Mouse (Mus musculus) heart, adult 18-20 months (tissue): ENCODE data around the gene Pomgnt2. TPM values are rescaled to one million over a fixed set of nuclear protein-coding genes. Genes with fewer than 3 reads are reported as not detected.
A peak's percentile ranks its signal among the peaks of the same experiment; 100 is the strongest.

Experiments
- DNase-seq, 2 experiments: peaks; one replicate each; pipeline ENCODE4 v3.0.0; 2021 to 2022; ENCODE audit warnings: mixed read lengths in 1 of 2
- total RNA-seq, 2 experiments: library from RNA; stranded (reverse); gene quantifications; 2 replicates each; pipeline ENCODE4 v1.2.3; 2021

Pomgnt2 gene
- total RNA-seq, 2 experiments from 2014 or later, result 14.7 to 16.6 TPM

GRCm38 (mm10) chr9:121969841-121970381 is 27.0 kb downstream of the Pomgnt2 start:
- DNase-seq, result no peak

DNA sequence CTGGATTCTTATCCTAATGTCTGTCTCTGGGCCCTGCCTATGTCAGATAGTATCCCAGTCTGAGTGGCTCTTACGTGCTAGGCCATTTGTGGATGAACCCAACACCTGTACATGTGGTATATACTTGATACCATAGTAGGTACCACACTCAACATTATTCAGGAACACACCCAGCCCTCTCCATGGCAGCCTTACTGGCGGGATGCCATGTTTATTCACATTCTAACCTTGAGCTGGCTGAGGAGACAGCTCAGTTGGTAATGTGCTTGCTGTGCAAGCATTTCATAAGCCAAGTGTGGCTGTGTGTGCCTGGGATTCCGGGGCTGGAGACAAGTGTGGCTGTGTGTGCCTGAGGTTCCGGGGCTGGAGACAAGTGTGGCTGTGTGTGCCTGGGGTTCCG is 28.7 kb downstream of the Pomgnt2 start:
- no peak for DNase-seq

DNA sequence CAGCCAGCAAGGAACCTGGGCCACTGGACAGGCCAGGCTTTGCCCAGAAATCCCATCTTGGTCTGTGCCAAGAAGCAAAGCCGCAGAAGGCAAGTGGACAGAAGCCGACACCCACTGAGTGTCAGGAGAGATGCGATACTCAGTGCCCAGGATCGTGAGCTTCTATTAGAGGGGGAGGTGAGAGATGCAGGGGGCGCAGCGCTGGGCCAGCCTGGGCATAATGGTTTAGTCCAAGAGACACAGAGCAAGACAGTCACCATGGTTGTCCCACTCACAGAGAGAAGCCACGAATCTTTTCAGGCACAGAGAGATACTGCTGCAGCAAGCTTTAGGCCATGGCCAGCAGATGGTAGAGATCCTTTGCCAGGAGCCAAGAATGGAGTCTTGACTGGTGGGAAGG is 32.0 kb downstream of the Pomgnt2 start:
- DNase-seq, result no peak

- DNase-seq, result peak; percentile 35 to 37
Observed at GRCm38 (mm10) chr9:121959966-121960635, 36.8 kb downstream of the Pomgnt2 start.

DNA sequence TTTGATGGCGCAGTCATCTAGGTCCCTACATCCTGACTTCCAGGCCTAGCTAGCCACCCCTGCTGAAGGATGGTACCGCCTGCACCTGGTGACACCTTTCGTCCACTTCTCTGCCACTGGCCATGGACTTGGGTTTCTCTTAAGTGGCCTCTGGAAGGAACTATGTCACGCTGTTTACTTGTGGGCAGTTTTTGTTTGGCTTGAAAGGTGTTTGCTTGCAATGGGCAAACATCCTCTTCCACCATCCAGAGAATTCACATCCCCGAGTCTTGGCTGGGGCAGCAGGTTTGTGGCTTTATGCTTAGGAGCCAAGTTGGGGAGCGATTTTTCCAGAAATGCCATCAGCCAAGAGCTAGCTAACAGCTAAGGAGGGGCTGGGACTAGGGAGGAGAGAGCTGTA is 44.3 kb downstream of the Pomgnt2 start:
- DNase-seq, result no peak

- DNase-seq, result no peak
Observed at GRCm38 (mm10) chr9:121951114-121951423, 45.8 kb downstream of the Pomgnt2 start.

- peak; percentile 79 to 84 for DNase-seq
Observed at GRCm38 (mm10) chr9:121950418-121951113, 46.3 kb downstream of the Pomgnt2 start, which contains the start of gene Fam198a. Gene Fam198a (plus strand): TSS chr9:121950988.

DNA sequence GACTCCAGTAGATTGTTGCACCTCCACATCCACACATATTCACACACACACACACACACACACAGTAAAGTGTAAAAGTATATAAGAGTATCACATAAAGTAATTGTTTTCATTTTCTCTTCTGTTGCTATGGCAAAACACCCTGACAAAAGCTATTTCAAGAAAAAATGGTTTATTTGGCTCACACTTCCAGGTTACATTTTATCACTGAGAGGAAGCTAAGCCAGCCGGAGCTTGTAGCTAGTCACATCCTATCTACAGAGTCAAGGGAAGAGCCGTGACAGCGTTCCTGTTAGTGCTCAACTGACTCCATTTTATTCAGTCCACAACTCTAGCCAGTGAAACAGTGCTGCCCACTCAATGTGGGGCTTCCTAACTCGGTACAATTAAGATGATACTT is 48.5 kb downstream of the Pomgnt2 start:
- DNase-seq, result no peak

- peak; percentile 56 to 85 for DNase-seq
Observed at GRCm38 (mm10) chr9:121947784-121948183, 49.1 kb downstream of the Pomgnt2 start.

DNA sequence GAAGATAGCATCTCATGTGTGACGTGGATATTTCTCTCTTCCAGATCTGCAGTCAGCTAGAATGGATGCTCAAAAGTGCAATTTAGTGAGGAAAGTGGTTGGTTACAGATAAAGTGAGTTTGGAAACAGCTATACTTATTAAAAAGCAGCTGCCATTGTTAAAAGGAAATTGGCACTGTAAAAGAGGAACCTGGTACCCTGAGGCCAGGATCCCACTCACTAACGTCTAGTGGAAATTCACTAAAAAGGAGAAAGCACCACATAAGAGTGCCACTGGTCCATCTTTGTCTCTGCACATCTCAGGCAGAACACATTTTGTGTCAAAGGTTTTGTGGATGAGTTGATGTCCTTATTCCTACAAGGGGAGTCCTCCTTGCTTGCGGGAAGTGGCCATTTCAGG is 53.3 kb downstream of the Pomgnt2 start:
- DNase-seq, result no peak

- peak in 1 of 2 experiments; percentile 14 for DNase-seq
Observed at GRCm38 (mm10) chr9:121943005-121943404, 53.9 kb downstream of the Pomgnt2 start.

DNA sequence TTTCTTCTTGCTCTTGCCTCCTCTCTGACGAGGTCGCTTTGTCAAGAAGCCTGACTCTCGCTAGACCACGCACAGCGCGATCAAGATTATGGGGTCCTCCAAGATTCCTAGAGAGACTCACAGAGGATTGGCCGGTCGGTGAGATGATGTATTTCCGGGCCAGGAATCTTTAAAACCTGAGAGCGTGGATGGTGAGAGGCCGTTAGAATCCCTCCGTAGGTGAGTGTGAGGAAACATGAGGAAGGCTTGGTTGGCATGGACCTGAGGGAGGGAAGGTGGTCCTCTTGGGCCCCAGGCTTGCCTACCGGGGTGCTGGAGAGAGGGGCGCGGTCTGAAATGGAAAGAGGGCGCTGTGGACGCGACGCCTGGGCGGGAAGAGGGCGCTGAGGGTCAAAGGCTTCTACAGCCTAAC is 59.0 kb downstream of the Pomgnt2 start:
- no peak for DNase-seq

GRCm38 (mm10) chr9:121937451-121937864 is 59.5 kb downstream of the Pomgnt2 start:
- DNase-seq, result no peak

DNA sequence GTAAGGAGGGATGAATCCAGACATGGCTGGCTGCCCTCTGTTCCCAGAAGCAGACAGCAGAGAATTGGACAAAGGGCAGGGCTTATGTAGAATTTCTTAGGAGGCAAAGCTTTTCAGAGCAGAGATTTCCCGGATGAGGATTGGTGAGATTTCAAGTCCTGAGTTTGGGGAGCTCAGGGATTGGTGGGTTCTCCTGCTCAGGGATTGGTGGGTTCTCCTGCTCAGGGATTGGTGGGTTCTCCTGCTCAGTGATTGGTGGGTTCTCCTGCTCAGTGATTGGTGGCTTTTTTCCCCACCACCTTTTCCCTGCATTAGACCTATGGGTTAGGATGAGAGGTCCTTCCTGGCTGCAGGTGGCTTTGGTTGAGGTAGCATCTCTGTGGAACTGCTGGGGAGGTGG is 60.0 kb downstream of the Pomgnt2 start:
- no peak for DNase-seq

GRCm38 (mm10) chr9:121934856-121935255 is 62.1 kb downstream of the Pomgnt2 start:
- DNase-seq, result no peak

Other genes starting within 250 kb of the Pomgnt2 start
- 100 to 1,000 TPM; 108 to 109 TPM for gene Zfp651, start 237.8 kb downstream of the Pomgnt2 start, total RNA-seq
- 10 to 100 TPM; 17.8 to 20.5 TPM for gene Klhl40, start 219.5 kb downstream of the Pomgnt2 start, total RNA-seq
- 100 to 1,000 TPM in 1 of 2 experiments, 10 to 100 TPM in 1; 95.1 to 119 TPM for gene Hhatl, start 204.6 kb downstream of the Pomgnt2 start, total RNA-seq
- under 1 TPM in 1 of 2 experiments, not detected in 1; 0.36 TPM for gene Ccdc13, start 157.6 kb downstream of the Pomgnt2 start, total RNA-seq
- gene Higd1a, start 138.7 kb downstream of the Pomgnt2 start, total RNA-seq, result 100 to 1,000 TPM; 202 to 214 TPM
- gene Ackr2, start 98.8 kb downstream of the Pomgnt2 start, total RNA-seq, result 1 to 10 TPM; 1.2 to 1.4 TPM
- gene Cyp8b1, start 80.8 kb downstream of the Pomgnt2 start, total RNA-seq, result not detected
- gene Fam198a, start 46.1 kb downstream of the Pomgnt2 start, total RNA-seq, result under 1 TPM; 0.26 to 0.47 TPM
- gene Snrk, start 120.2 kb upstream of the Pomgnt2 start, total RNA-seq, result 100 to 1,000 TPM; 163 to 170 TPM